Mouse (Mus musculus): ENCODE data around the gene Sowahb.

Gene Sowahb

DNA sequence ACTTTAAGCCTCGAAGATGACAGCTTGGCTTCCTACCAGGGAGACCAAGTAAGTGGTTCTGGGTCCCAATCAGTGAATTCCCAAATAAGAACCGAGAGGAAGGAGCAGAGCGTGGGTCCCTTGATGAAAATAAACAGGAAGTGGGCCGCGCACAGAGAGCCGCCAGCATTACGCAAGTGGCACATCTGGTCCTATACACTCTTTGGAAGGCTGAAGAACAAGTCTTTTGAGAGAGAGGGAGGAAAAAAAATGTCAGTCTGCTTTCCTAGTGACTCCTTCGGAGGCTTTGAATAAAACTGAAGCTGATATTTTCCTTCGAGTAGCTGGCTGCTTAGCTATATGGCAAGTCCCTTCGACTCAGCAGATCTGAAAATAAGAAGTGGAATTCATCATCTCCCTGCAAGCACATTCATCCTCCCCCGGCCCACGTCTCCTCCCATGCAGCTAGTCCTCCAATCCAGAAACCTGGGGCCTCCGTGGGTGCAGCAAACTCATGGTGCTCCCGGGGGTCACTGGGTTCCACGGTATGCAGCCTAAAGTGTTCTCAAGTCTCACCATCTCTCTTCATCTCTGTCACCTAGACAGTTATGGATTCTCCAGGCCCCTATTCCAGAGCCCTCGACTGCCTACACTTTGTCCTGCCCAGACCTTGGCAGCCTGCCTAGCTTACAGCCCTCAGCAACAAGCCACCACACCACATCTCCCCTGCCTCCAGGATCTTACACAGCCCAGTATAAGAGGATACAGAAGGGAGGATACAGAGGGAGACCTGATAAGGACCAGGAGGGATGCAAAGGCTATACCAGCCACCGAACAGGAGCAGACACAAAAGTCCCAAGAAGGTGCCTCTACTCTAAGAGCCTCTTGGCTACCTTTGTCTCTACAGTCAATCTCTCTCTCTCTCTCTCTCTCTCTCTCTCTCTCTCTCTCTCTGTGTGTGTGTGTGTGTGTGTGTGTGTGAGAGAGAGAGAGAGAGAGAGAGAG is 43.8 kb downstream of the Sowahb start:
- peak; percentile 56 to 67 for DNase-seq

DNA sequence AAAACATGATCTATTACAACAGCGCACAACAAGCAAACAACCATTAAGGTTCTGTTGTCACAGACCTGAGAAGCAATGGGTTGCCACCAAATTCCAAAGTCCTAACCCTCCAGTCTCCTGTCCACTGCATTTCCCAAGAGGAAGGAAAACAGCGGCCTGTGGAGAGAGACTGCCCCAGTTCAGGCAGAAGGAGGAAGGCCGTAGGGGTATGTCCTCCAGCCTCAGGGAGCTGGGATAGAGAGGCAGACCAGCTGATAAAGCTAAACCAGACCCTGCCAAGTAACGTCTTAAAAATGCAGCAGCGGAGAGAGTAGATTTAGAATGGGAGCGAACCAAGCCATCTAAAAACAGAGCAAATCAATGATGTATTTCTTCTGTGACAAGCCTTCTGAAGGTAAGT is 44.8 kb downstream of the Sowahb start:
- DNase-seq, result peak in 1 of 2 experiments; percentile 34

GRCm38 (mm10) chr5:92998494-92999016 is 46.3 kb downstream of the Sowahb start:
- DNase-seq, result no peak

DNA sequence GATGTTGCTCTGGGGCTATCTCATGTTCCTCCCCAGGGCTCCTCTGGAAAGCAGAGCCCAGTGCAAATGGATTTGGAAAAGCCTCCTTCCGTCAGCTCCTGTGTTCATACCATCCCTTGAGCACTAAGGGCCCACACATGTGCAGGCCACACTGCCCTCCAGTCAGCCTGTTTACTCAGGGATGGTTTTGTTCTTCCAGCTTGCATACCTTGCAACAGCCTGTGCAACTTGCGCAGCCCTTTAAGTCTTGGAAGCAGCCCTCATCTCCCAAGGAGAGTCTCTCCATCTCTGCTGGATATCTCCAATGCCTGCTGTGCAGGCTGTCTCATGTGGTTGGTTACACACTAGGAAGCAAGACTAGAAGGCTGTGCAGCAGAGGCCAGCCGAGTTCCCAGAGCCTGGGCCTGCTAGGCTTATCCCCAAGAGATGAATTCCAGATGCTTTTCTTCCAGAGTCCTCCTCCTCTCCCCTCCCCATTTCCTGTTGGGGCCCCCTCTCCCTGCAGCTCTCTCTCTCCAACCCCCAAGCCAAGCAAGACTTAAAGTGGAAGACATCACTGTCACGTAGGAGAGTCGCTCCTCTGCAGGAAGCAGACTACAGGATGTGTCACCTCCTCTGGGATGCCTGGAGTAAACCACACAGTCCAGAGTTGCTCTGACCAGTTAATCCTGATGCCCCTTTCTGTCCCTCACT is 47.2 kb downstream of the Sowahb start:
- DNase-seq, result peak; percentile 68 to 79

GRCm38 (mm10) chr5:92994861-92995260 is 50.0 kb downstream of the Sowahb start:
- no peak for DNase-seq

- no peak for DNase-seq
Measured at GRCm38 (mm10) chr5:92994309-92994708, 50.5 kb downstream of the Sowahb start.

DNA sequence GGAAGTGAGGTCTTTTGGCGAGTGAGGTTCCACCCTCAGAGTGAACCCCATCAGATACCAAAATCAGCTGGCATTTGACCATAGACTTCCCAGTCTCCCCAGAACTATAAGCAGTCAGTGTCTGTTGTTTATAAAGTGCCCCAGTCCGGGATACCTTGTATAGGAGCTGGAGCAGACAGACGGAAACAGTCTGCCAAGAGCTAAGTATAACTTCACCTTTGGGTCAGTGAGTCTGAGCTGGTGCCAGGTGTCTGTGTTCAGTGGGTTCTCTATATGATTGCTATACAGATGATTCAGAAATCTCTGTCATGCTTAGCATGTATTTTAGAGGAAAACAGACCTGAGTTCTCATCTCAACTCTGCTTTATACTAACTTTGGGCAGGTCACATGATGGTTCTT is 52.7 kb downstream of the Sowahb start:
- peak in 1 of 2 experiments; percentile 5 for DNase-seq
